Mouse (Mus musculus) gastrocnemius, postnatal 4 days (tissue): ENCODE results near the gene Sptbn1. TPM values are rescaled to one million over a fixed set of nuclear protein-coding genes. Genes with fewer than 3 reads are reported as not detected.

Source experiments
- DNase-seq, 2 experiments: peaks; one replicate each; pipeline ENCODE4 v3.0.0; 2021 to 2022; ENCODE audit warnings: low spot score in 2 of 2, mixed read lengths in 2 of 2
- total RNA-seq, 2 experiments: library from RNA; stranded (reverse); gene quantifications; 2 replicates each; pipeline ENCODE4 v1.2.3; 2021

The Sptbn1 gene
- total RNA-seq, 2 experiments from 2014 or later, result 233 to 240 TPM

DNA sequence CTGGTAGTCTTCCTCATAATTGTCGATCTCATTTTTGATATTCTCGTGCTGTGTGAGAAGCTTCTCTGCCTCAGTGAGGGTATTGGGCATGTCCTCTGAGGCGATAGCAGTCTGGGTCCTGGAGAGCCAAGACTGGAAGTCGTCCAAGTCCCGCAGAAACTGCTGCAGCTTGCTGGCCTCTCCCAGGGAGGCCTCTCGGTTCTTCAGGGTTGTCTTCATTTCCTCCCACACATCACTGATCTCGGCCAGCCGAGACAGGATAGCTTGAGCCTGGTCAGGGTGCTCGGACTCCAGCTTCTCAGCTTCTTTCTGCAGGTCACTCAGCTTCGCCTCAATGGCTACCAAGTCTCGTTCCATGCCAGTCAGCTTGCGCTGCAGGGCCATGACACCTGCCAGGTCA is 130.9 kb downstream of the Sptbn1 start:
- no peak for DNase-seq

DNA sequence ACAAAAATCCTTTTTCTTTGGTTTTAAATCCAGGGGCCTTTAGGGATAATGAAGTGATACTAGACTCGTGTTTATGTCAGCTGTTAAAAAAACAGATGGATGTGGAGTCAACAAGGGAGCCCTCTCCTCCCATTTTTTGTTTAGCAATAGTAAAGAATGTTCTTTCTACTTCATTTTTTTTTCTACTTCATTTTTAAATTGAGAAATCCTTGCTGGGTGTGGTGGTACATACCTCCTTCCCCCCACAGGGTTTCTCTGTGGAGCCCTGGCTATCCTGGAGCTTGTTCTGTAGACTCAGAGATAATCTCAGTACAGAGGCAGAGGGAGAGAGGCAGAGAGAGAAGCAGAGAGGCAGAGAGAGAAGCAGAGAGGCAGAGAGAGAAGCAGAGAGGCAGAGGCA is 133.9 kb downstream of the Sptbn1 start:
- no peak for DNase-seq

GRCm38 (mm10) chr11:30132581-30132980 is 135.4 kb downstream of the Sptbn1 start:
- no peak for DNase-seq

- DNase-seq, result no peak
Observed at GRCm38 (mm10) chr11:30131640-30132039, 136.3 kb downstream of the Sptbn1 start.

DNA sequence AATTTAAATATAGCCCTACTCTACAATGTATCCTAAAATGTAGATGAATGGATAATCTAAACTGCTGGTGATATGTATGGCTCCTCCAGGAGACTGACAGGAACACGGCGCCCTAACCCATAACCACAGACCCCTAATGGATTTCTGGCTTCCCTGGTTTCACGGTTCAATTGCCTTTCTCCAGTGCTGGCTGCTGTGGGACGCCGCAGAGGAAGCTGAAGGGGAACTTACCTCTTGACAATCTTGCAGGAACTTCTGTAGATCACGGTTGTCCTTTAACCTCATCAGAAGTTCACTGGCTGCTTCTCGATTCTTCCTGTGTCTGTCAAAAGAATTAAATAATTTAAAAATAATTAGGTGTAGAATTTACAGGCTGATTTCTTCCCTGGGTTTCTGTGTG is 138.6 kb downstream of the Sptbn1 start:
- DNase-seq, result no peak

DNA sequence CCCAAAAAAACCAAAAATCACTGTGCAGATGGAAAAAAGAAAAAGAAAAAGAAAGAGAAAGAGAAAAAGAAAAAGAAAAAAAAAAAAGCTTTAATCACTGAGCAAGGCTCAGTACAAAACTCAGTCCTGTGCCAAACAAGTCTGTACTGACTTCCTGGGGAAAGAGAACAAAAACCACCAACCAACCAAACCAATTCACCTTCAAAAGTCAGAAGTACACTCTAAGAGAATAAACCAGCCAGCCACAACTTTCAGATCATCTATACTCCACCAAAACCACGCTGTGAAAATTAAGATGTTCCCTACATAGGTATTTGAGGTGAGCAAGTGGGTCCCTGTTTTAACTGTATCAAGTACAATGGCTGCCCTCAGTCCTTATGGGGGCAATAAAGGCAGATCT is 141.1 kb downstream of the Sptbn1 start:
- no peak for DNase-seq

GRCm38 (mm10) chr11:30118038-30118437 is 149.9 kb downstream of the Sptbn1 start:
- DNase-seq, result no peak

DNA sequence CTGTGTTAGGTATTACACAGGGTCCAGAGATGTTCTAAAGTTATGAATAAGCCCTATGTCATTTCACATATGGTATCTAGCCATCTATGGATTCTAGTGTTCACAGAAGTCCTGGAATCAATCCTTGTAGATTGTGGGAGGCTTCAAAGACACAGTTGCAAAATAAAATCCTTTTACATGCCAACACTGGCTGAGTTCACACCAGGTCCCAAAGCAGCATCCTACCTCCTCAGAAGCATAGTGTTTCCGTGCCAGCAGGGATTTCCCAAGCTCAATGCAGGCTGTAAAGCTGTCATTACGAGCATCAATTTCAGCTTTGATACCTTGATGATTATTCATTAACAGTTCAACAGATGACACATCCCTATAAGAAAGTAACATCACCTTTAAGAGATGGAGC is 154.3 kb downstream of the Sptbn1 start:
- DNase-seq, result no peak

DNA sequence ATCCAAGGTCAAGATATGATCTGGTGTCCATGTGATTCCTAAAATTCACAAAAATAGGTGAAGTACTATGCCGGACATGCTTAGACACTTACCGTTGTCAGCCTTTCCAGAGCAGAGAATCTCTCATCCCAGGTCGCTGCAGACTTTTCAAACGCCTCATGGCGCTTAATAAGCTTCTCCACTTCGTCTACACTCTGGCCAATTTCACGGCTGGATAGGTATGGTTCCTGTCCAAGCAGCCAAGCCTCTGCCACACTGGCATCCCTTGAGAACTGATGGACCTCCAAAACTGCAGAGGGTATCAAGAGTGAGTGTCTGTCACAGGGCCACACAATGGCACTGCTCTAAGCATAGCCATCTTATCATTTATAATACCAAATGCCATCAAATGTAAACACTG is 157.3 kb downstream of the Sptbn1 start:
- no peak for DNase-seq

DNA sequence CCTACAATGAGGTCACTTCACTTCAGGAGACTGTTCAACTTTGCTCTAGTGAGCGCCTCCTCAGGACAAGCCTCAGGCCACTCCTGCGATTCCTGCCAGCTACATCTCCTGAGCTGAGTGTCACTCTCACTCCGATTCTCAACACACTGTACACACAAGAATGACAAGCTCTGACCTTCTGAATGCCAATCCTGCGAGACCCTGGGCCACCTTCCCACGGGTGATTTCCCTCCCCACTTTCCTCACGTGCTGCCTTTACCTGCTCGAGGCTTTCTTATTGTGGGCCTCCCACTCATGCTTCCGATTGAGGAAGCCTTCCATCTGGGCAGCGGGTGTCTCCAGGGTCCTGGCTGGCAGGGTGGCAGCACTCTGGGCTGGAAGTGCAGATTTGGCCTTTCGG is 163.8 kb downstream of the Sptbn1 start:
- no peak for DNase-seq

DNA sequence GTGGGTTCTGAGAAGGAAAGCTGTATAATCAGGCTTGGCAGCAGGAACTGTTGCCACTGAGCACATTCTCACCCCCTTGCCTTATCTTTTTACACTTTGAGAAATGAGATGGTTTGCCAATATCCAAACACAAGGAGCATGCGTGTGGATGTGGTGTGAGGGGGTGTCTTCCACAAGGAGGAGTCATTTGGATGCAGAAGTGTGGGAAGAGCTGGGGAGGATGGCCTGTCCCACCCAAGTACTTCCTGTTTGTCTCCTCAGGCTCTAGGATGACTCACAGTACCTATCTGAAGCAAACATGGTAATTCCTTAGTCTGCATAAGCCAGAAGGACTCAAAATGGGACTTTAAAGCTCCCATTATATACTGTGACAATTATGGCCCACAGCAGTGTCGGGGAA is 165.4 kb downstream of the Sptbn1 start:
- no peak for DNase-seq

GRCm38 (mm10) chr11:30101796-30102195 is 166.2 kb downstream of the Sptbn1 start:
- no peak for DNase-seq

GRCm38 (mm10) chr11:30101162-30101561 is 166.8 kb downstream of the Sptbn1 start:
- no peak for DNase-seq

DNA sequence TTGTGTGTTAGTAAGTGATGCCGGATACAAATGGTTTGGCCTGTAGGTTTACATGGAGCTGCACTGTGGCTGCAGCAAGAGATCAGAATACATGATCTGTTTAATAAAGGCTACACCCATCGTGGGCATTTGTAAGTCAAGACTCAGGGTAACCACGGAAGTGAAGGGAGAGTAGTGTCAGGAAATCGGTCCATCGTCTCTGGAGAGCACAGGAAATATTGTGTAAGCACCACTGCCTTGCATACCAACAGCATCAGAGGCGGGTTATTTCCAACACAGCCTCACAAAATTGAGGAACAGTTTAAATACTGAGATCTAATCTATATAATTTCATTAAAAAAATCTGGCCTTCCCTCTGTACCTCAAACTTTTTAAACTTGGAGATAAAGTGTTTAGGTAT is 168.1 kb downstream of the Sptbn1 start:
- DNase-seq, result no peak

DNA sequence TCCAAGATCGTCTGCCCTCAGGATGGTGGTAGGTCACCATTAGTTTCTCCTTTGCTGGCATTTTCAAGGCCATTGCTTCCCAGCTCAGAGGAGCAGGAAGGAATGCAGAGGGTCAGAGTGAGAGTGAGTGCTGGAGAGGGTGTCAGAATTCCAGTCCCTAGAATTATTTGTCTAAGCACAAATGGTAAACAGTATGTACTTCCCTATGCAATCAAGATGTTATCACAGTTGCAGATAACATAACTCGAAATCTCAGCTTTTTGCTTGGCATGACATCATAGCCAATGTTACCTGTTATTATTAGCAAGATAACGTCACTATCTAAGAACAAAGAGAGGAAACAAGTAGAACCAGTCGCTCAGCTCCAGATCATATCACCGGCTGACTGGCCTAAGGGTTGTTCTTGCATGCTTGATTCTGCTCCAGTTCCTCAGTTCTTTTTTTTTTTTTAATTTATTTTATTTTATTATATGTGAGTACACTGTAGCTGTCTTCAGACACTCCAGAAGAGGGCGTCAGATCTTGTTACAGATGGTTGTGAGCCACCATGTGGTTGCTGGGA is 172.7 kb downstream of the Sptbn1 start:
- DNase-seq, result no peak

- DNase-seq, result no peak
Observed at GRCm38 (mm10) chr11:30091892-30092291, 176.1 kb downstream of the Sptbn1 start.

GRCm38 (mm10) chr11:30085114-30085513 is 182.9 kb downstream of the Sptbn1 start:
- no peak for DNase-seq

- no peak for DNase-seq
Observed at GRCm38 (mm10) chr11:30057299-30057698, 210.7 kb downstream of the Sptbn1 start.

Other genes with a start within 250 kb of the Sptbn1 start
- gene Eml6, start 242.1 kb downstream of the Sptbn1 start, total RNA-seq, result 1 to 10 TPM; 3.2 to 3.3 TPM
- under 1 TPM; 0.31 to 0.32 TPM for gene 4930505A04Rik, start 203.7 kb upstream of the Sptbn1 start, total RNA-seq